Mouse (Mus musculus): ENCODE measurements around the gene Crybb1. TPM values are rescaled to one million over a fixed set of nuclear protein-coding genes. Genes with fewer than 3 reads are reported as not detected.

Gene Crybb1
- total RNA-seq, 1 experiment from 2014 or later = not detected

GRCm38 (mm10) chr5:112281676-112282075 lies 26.1 kb downstream of the Crybb1 start:
- no peak for ATAC-seq (ENCODE audit: extremely low read depth, insufficient number of reproducible peaks, low FRiP score, poor library complexity, severe bottlenecking)

GRCm38 (mm10) chr5:112282123-112282779 lies 26.6 kb downstream of the Crybb1 start:
- ATAC-seq (ENCODE audit: extremely low read depth, insufficient number of reproducible peaks, low FRiP score, poor library complexity, severe bottlenecking) = no peak

DNA sequence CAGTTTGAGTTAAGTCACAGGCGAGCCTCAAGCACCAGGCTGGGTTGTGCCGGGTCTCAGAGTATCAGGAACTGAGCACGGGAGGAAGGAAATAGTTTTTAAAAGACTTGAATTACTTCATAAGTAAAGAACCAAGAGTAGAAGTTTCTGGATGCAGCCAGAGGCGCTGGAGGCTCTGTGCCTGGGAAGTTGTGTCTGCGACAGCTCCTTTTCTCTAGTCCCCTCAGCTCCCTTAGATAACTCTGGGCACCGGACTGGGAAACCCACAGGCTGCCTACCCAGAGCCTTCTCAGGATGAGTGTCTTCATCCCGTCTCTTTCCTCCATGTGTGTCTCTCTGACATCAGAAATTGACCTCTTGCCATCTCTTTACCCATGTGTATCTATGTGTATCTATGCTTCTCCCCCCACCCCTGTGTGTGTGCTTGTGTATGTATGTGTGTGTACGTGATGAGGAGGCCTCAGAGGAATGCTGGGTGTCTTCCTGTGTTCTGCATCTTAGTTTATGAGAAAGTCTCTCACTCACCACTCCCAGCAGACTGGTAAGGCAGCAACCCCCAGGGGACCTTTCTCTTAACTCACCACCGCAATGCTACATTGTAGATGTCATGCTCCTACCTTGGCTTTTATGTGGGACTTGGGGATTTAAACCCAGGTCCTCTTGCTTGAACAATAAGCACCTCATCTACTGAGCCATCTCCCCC lies 27.3 kb downstream of the Crybb1 start:
- ATAC-seq (ENCODE audit: extremely low read depth, insufficient number of reproducible peaks, low FRiP score, poor library complexity, severe bottlenecking) = no peak

- ATAC-seq (ENCODE audit: extremely low read depth, insufficient number of reproducible peaks, low FRiP score, poor library complexity, severe bottlenecking) = no peak
Measured at GRCm38 (mm10) chr5:112283543-112284202, 28.1 kb downstream of the Crybb1 start.

- no peak for ATAC-seq (ENCODE audit: extremely low read depth, insufficient number of reproducible peaks, low FRiP score, poor library complexity, severe bottlenecking)
Measured at GRCm38 (mm10) chr5:112284203-112284582, 28.6 kb downstream of the Crybb1 start.

GRCm38 (mm10) chr5:112285548-112286085 lies 30.0 kb downstream of the Crybb1 start:
- ATAC-seq (ENCODE audit: extremely low read depth, insufficient number of reproducible peaks, low FRiP score, poor library complexity, severe bottlenecking) = no peak

DNA sequence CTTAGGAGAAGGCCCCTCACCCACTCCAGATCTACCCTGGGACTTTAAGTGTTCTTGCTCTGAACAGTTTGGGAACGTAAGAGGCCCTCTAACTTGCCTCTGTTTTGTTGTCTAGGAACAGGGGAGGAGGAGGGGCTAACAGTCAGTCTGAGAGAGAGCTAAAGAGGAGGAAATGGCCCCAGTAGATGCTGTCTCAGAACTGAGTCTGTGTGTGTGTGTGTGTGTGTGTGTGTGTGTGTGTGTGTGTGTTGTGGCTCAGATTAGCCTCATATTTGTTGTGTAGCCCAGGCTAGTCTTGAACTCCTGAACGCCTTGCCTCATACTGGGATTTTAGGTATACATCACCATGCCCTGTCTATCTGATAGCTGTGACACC lies 31.0 kb downstream of the Crybb1 start:
- no peak for ATAC-seq (ENCODE audit: extremely low read depth, insufficient number of reproducible peaks, low FRiP score, poor library complexity, severe bottlenecking)

DNA sequence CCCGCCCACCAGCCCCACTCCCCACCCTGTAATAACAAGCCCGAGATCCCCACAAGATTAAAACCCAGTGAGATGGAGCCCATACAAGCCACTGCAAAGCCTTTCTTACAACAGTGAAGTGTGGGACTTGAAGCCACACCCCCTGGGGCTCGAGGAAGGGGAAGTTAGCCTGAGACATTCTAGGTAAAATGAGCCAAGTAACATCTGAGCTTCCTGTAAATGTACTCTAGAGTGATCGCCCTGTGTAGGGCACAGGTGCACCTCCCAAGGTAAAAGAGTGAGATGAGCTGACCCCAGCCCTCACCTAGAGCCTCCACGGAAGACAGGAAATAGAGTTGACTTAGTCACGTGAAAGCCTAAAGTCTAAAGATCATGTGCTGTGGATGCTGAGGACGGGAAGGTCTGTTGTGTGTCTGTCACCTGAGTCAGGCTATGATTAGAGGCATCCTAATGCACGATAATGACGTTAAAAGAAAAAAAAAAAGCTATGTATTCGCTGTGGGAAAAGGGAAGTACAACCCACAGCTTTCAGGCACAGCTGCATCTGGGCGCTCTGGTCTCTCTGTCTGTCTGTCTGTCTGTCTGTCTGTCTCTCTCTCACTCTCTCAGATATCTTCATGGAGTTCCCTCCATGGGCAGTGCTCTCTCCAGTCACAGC lies 31.5 kb downstream of the Crybb1 start:
- peak; percentile 77 for ATAC-seq (ENCODE audit: extremely low read depth, insufficient number of reproducible peaks, low FRiP score, poor library complexity, severe bottlenecking)

GRCm38 (mm10) chr5:112287652-112288051 lies 32.0 kb downstream of the Crybb1 start:
- no peak for ATAC-seq (ENCODE audit: extremely low read depth, insufficient number of reproducible peaks, low FRiP score, poor library complexity, severe bottlenecking)

- no peak for ATAC-seq (ENCODE audit: extremely low read depth, insufficient number of reproducible peaks, low FRiP score, poor library complexity, severe bottlenecking)
Measured at GRCm38 (mm10) chr5:112288193-112289141, 32.9 kb downstream of the Crybb1 start.

DNA sequence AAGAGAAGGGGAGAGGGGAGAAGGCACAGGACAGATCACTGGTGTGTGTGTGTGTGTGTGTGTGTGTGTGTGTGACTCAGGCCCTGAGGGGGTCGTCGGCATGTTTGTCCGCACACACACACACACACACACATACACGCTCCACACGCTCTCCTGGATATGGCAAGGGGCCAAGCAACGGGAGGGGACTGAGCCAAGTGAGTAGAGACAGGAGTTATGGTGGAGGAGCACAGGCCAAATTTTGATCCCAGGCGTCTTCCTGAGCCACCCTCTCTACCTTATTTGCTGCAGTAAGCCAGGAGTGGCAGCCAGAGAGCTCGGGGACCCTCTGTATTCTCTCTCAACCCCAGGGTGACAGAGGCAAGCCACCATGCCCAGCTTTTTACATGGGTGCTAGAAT lies 33.6 kb downstream of the Crybb1 start:
- no peak for ATAC-seq (ENCODE audit: extremely low read depth, insufficient number of reproducible peaks, low FRiP score, poor library complexity, severe bottlenecking)

GRCm38 (mm10) chr5:112289819-112290535 lies 34.4 kb downstream of the Crybb1 start:
- no peak for ATAC-seq (ENCODE audit: extremely low read depth, insufficient number of reproducible peaks, low FRiP score, poor library complexity, severe bottlenecking)

DNA sequence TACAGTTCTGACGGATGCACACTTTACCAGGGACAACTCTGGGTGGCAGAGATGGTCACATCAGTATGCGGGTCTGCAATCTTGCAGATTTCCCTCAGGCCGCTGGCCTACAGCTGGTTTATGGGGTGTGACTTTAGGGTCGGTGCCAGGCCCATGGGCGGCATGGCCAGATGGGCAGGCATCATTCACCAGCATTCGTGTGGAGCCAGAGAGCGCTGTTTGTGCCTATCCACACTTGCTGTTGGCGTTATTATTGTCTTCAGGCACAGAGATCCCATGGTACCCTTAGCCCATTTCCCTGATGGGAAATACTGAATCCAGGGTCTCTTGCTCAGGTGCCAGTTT lies 34.9 kb downstream of the Crybb1 start:
- ATAC-seq (ENCODE audit: extremely low read depth, insufficient number of reproducible peaks, low FRiP score, poor library complexity, severe bottlenecking) = no peak

DNA sequence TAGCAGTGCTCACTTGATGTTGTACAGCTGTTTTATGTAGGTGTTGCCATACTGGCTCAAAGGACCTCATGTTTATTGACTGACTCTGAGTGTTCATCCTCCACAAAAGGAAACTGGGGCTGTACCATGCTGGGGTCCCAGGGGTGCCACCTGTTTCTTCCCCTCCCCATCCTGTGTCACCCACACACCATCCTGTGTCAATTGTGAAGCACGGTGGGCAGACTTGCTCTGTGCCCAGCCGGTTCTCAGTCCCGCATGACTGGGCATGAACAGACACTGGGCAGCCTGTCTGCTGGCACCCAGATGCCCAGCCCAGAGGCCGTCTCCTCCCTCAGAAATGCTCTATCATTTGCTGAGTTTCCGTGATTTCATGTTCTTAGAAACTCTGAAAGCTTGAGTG lies 36.3 kb downstream of the Crybb1 start:
- ATAC-seq (ENCODE audit: extremely low read depth, insufficient number of reproducible peaks, low FRiP score, poor library complexity, severe bottlenecking) = no peak

GRCm38 (mm10) chr5:112292343-112292980 lies 36.8 kb downstream of the Crybb1 start:
- ATAC-seq (ENCODE audit: extremely low read depth, insufficient number of reproducible peaks, low FRiP score, poor library complexity, severe bottlenecking) = no peak

DNA sequence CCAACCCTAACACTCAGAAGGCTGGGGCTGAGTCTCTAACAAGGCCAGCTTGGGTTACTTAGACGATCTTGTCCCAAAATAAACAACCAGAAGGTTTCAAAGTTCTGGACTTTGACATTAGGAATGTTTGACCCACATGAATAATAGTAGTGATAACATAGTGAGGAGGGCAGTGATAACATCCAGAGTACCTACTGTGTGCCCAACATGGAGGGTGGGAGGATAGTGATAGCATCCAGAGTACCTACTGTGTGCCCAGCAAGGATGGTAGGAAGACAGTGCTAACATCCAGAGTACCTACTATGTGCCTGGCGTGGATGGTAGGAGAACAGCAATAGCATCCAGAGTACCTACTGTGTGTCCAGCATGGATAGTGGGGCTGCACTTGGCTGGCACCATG lies 38.2 kb downstream of the Crybb1 start:
- ATAC-seq (ENCODE audit: extremely low read depth, insufficient number of reproducible peaks, low FRiP score, poor library complexity, severe bottlenecking) = no peak

DNA sequence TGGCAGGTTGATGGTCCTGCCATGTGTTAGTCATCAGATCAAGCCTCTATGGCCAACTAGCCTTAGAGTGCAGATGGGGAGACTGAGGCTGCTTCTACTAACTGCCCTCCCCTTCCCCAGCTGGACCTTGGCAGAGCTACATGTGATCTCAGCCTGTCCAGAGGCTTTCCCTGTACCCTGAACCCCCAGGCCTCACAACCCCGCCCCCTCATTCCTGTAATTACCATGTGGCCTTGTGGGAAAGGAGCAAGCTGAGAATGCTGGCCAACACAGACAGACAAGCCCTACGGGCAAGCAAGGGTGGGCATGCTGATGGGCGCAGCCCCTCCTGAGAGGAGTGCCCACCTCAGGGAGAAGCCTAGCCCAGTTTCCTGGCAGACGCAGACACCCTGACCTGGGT lies 39.1 kb downstream of the Crybb1 start:
- no peak for ATAC-seq (ENCODE audit: extremely low read depth, insufficient number of reproducible peaks, low FRiP score, poor library complexity, severe bottlenecking)

GRCm38 (mm10) chr5:112295162-112295561 lies 39.5 kb downstream of the Crybb1 start:
- ATAC-seq (ENCODE audit: extremely low read depth, insufficient number of reproducible peaks, low FRiP score, poor library complexity, severe bottlenecking) = no peak

Measured in neutrophil, adult 5-6 weeks (primary cell).